Mouse (Mus musculus): ENCODE measurements around the gene Nfatc2ip.

Nfatc2ip gene

GRCm38 (mm10) chr7:126355847-126356597 is 40.5 kb downstream of the Nfatc2ip start:
- DNase-seq (ENCODE audit: low spot score) = no peak

DNA sequence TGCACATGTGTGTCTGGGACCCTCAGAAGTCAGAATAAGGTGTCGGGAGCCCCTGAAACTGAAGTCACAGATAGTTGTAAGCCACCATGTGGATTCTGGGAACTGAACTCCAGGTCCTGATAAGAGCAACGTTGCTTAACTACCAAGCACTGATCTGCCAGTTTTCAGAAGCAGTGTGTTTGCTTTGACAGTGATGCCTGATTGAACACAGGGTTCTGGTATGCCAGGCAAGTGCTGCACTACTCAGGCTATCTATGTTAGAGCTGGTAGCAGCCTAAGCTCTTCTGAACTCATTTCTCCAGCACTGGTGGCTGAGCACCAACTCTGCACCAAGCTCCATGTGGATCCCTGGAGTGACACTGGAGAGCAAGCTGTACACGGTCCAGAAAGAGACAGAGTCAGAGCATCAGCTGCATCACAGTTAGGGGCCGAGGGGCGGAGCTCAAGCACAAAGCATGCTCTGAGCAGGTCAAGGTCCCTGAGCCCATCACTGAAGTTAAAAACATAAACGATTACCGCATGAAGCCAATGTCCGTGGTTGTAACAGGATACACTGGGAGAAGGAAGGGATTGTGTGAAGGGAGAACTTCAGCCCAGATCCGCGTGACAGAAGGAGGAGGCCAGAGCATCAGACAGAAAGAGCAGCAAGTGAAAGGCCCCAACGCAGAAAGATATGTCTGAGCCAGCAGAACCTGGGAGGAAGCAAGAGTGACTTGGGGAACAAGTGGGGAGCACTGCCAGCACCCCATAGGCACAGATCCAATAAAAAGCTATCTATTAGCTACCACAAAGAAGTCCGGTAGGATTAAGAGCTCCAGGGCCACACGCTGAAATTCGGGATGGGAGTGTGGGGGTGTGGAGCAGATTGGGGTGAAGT is 41.6 kb downstream of the Nfatc2ip start:
- DNase-seq (ENCODE audit: low spot score) = no peak

DNA sequence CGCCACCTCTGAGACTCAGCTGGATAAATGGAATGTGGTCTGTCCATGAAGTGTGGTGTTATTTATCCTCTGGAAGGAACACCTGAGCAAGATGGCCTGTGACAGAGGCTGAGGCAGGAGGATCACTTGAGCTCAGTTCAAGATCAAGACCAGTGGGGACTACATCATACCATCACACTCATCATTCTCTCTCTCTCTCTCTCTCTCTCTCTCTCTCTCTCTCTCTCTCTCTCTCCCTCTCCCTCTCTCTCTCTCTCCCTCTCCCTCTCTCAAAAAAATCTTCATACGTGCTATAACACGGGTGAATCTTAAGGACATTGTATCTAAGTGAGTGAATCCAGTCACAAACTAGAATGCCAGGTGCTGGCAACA is 42.6 kb downstream of the Nfatc2ip start:
- DNase-seq (ENCODE audit: low spot score) = no peak

GRCm38 (mm10) chr7:126353251-126353993 is 43.1 kb downstream of the Nfatc2ip start:
- no peak for DNase-seq (ENCODE audit: low spot score)

- DNase-seq (ENCODE audit: low spot score) = no peak
These were observed 45.1 kb downstream of the Nfatc2ip start for GRCm38 (mm10) chr7:126351419-126351951.

DNA sequence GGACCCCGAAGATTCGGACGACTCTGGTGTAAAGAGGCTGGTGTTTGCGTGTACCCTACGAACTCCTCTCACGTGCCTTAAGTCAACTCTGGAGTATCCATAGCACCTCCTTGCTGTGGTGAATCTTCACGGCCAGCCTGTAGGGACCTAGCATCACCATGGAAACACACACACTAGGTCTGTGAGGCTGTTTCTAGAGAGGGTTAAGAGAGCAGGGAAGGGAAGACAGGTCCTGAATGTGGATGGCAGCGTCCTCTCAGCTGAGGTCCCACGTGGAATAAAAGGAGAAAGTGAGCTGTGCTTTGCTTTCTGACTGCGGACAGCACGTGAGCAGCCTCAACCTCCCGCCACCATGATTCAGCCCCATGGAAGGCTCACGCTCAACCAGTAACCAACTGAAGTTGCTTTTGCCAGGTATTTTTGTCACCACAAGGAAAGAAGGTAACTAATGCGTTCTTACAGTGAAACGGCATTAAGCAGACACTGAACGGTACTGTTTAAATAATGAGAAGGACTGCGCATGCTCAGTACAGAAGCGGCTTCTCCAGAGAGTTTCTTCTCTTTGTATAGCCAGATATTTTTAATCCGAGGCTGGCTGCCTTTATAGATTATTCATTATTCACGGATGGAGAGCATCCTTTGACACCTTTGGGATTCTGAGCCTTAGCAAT is 45.7 kb downstream of the Nfatc2ip start:
- no peak for DNase-seq (ENCODE audit: low spot score)

- DNase-seq (ENCODE audit: low spot score) = no peak
These were observed 48.2 kb downstream of the Nfatc2ip start for GRCm38 (mm10) chr7:126348293-126348692.

- no peak for DNase-seq (ENCODE audit: low spot score)
These were observed 49.4 kb downstream of the Nfatc2ip start for GRCm38 (mm10) chr7:126347098-126347497.

DNA sequence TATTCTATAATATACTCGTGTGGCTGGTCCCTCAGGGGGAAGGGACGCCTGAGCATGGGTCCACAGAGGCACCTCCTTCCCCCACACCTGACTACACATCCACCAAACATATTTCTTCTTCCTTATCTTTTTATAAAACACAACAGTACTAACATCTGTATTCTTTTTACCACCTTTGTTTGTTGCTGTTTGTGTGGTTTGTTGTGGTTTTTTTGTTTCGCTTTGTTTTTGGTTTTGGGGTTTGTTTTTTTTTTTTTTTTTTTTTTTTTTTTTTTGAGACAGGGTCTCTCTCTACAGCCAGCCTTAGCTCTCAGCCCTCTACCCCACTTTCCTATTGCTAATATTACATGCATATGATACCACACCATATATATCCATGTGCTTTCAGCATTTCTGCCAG is 50.6 kb downstream of the Nfatc2ip start:
- no peak for DNase-seq (ENCODE audit: low spot score)

DNA sequence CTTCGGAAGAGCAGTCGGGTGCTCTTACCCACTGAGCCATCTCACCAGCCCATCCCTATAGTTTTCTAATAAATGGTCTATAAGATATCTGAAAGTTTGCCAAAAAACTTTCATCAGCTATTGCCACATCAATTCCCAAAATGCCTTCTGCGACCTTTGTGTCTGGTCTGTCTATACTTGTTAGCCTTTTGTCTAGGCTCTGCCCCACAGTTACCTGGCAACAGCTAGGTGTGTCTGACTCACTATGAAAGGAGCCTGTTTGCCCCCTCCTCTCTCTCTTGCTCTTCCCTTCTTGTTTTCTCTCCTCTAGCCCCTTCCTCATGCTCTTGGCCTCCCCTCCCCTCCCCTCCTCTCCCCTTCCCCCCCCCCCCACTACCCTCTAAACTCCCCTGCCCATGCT is 51.0 kb downstream of the Nfatc2ip start:
- no peak for DNase-seq (ENCODE audit: low spot score)

GRCm38 (mm10) chr7:126340896-126341295 is 55.6 kb downstream of the Nfatc2ip start:
- DNase-seq (ENCODE audit: low spot score) = no peak

DNA sequence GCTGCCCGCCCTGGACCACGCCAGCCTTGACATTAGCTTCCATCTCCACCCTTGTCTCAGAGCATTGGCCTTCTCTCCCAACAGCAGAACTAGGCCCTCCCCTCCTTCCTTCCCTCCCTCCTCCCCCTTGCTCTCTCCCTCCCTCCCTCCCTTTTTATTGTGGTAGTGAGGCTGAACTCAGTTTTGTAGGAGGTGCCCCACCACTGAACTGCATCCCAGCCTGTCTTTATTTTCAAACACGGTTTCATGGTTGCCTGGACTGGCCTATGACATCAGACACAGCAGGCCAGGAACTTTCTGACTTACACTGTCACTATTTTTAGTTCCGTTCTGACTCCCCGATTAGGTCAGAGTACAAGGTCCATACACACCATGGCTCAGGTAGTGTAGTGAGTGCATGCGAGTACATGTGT is 56.3 kb downstream of the Nfatc2ip start:
- DNase-seq (ENCODE audit: low spot score) = no peak

DNA sequence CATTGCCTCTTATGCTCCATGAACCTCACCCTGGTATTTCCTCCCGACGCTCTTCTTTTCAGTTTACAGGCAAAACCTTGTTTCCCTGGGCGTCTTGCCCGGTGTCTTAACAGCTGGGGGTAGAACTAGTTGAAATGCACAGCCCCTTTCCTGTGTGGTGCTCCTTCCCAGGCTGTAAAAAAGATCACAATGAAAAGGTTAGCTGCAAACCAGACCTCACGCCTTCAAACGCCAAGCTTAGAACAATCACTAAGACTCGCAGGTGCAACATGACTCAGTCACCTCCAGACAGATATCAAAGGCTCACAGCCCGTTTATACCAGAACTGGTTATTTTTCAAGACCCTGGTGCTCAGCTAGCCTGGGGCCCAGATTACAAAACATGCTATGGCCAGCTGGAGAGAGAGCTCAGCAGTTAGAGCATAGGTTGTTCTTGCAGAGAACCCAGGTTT is 57.0 kb downstream of the Nfatc2ip start:
- DNase-seq (ENCODE audit: low spot score) = no peak

DNA sequence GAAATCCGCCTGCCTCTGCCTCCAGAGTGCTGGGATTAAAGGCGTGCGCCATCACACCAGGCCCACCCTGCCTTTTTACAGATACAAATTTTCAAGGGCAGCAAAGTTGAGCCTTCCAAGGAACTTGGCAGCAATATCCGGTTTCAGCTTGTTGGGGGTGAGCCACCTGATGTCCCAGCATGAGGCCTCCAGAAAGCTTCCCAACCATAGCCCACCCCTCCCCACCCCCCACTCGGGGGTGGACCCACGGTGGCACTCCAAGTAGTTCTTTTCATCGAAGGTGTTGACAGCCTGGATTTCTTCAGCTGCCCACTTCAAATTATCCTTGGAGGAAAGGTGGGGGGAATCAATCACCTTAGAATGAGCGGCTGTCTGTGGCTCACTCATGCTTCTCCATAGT is 57.6 kb downstream of the Nfatc2ip start:
- DNase-seq (ENCODE audit: low spot score) = no peak

DNA sequence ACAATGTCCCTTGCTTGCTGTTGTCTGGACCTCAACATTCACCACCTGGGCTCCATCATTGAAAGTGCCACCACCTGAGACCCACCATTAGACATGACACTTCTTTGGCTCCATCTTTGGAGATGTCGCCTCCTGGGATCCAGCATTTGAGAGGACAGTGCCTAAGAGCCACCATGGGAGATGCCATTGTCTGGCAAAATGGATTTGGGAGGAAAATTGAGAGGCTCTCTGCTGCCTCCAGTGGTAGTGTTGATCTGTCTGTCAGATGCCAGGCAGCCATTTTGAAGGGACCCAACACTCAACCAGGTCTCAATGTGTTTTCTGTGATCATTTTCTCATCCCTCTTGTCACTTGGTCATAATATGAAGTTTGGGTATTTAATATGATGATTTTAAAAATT is 61.0 kb downstream of the Nfatc2ip start:
- no peak for DNase-seq (ENCODE audit: low spot score)

Data from embryo, embryonic 10.5 days (tissue).